Mouse (Mus musculus): Measurements from ENCODE around the gene Cd300lf. TPM values are rescaled to one million over a fixed set of nuclear protein-coding genes. Genes with fewer than 3 reads are reported as not detected.

Gene Cd300lf
- polyA plus RNA-seq, 1 experiment, result 0.28 TPM

- no peak overlapping the region for H3K4me3 ChIP-seq (ENCODE audit: insufficient read depth, low read depth, low read length)
- H3K4me1 ChIP-seq (ENCODE audit: control insufficient read depth, insufficient read depth, insufficient read length, low read length), result no peaks in the 10 kb centered on the region
- H3K27ac ChIP-seq (replicated peaks; ENCODE audit: low read depth, low read length), result no peak overlapping the region
Measured at GRCm38 (mm10) chr11:115103470-115104413, 30.1 kb downstream of the Cd300lf start.

- Histone ChIP-seq H3K4me1 (ENCODE audit: control insufficient read depth, insufficient read depth, insufficient read length, low read length) (no peaks in the 10 kb centered on the region), H3K4me3 (ENCODE audit: insufficient read depth, low read depth, low read length) (no peak overlapping the region), H3K27ac (replicated peaks; ENCODE audit: low read depth, low read length) (no peak overlapping the region)
Measured at GRCm38 (mm10) chr11:115102116-115102515, 31.7 kb downstream of the Cd300lf start.

- Histone ChIP-seq H3K4me1 (ENCODE audit: control insufficient read depth, insufficient read depth, insufficient read length, low read length) (no peaks in the 10 kb centered on the region), H3K4me3 (ENCODE audit: insufficient read depth, low read depth, low read length) (no peak overlapping the region), H3K27ac (replicated peaks; ENCODE audit: low read depth, low read length) (no peak overlapping the region)
Measured at GRCm38 (mm10) chr11:115101615-115102051, 32.2 kb downstream of the Cd300lf start.

- Histone ChIP-seq H3K4me1 (ENCODE audit: control insufficient read depth, insufficient read depth, insufficient read length, low read length) (no peaks in the 10 kb centered on the region), H3K4me3 (ENCODE audit: insufficient read depth, low read depth, low read length) (no peak overlapping the region), H3K27ac (replicated peaks; ENCODE audit: low read depth, low read length) (no peak overlapping the region)
Measured at GRCm38 (mm10) chr11:115100741-115101140, 33.1 kb downstream of the Cd300lf start.

GRCm38 (mm10) chr11:115100032-115100621, 33.7 kb downstream of the Cd300lf start:
- H3K27ac ChIP-seq (replicated peaks; ENCODE audit: low read depth, low read length), result no peak overlapping the region
- no peaks in the 10 kb centered on the region for H3K4me1 ChIP-seq (ENCODE audit: control insufficient read depth, insufficient read depth, insufficient read length, low read length)
- H3K4me3 ChIP-seq (ENCODE audit: insufficient read depth, low read depth, low read length), result no peak overlapping the region

- Histone ChIP-seq H3K4me3 (ENCODE audit: insufficient read depth, low read depth, low read length) (no peak overlapping the region), H3K4me1 (ENCODE audit: control insufficient read depth, insufficient read depth, insufficient read length, low read length) (no peaks in the 10 kb centered on the region), H3K27ac (replicated peaks; ENCODE audit: low read depth, low read length) (no peak overlapping the region)
Measured at GRCm38 (mm10) chr11:115099241-115099840, 34.5 kb downstream of the Cd300lf start.

- Histone ChIP-seq H3K27ac (replicated peaks; ENCODE audit: low read depth, low read length) (no peak overlapping the region), H3K4me3 (ENCODE audit: insufficient read depth, low read depth, low read length) (no peak overlapping the region), H3K4me1 (ENCODE audit: control insufficient read depth, insufficient read depth, insufficient read length, low read length) (no peaks in the 10 kb centered on the region)
Measured at GRCm38 (mm10) chr11:115098203-115098932, 35.4 kb downstream of the Cd300lf start.

- Histone ChIP-seq H3K4me1 (ENCODE audit: control insufficient read depth, insufficient read depth, insufficient read length, low read length) (no peaks in the 10 kb centered on the region), H3K27ac (replicated peaks; ENCODE audit: low read depth, low read length) (no peak overlapping the region), H3K4me3 (ENCODE audit: insufficient read depth, low read depth, low read length) (no peak overlapping the region)
Measured at GRCm38 (mm10) chr11:115092140-115092539, 41.7 kb downstream of the Cd300lf start.

GRCm38 (mm10) chr11:115091362-115091901, 42.4 kb downstream of the Cd300lf start, which contains the start of gene Rab37:
TSS of gene Rab37 (plus strand) at chr11:115091431.
- Histone ChIP-seq H3K4me3 (ENCODE audit: insufficient read depth, low read depth, low read length) (no peak within 1 kb of the TSS), H3K27ac (replicated peaks; ENCODE audit: low read depth, low read length) (no peak within 1 kb of the TSS)

GRCm38 (mm10) chr11:115089853-115090252, 43.9 kb downstream of the Cd300lf start:
- Histone ChIP-seq H3K4me3 (ENCODE audit: insufficient read depth, low read depth, low read length) (no peak overlapping the region), H3K27ac (replicated peaks; ENCODE audit: low read depth, low read length) (no peak overlapping the region), H3K4me1 (ENCODE audit: control insufficient read depth, insufficient read depth, insufficient read length, low read length) (no peaks in the 10 kb centered on the region)

More at GRCm38 (mm10) chr11:115091362-115091901, 42.4 kb downstream of the Cd300lf start, which contains the start of gene Rab37:
- no peaks in the 10 kb centered on the region for H3K4me1 ChIP-seq (ENCODE audit: control insufficient read depth, insufficient read depth, insufficient read length, low read length)

- Histone ChIP-seq H3K27ac (replicated peaks; ENCODE audit: low read depth, low read length) (no peak overlapping the region), H3K4me1 (ENCODE audit: control insufficient read depth, insufficient read depth, insufficient read length, low read length) (no peaks in the 10 kb centered on the region), H3K4me3 (ENCODE audit: insufficient read depth, low read depth, low read length) (no peak overlapping the region)
Measured at GRCm38 (mm10) chr11:115086213-115086612, 47.6 kb downstream of the Cd300lf start.

GRCm38 (mm10) chr11:115085064-115085463, 48.7 kb downstream of the Cd300lf start:
- Histone ChIP-seq H3K4me1 (ENCODE audit: control insufficient read depth, insufficient read depth, insufficient read length, low read length) (no peaks in the 10 kb centered on the region), H3K27ac (replicated peaks; ENCODE audit: low read depth, low read length) (no peak overlapping the region), H3K4me3 (ENCODE audit: insufficient read depth, low read depth, low read length) (no peak overlapping the region)

- no peaks in the 10 kb centered on the region for H3K4me1 ChIP-seq (ENCODE audit: control insufficient read depth, insufficient read depth, insufficient read length, low read length)
- no peak overlapping the region for H3K4me3 ChIP-seq (ENCODE audit: insufficient read depth, low read depth, low read length)
- no peak overlapping the region for H3K27ac ChIP-seq (replicated peaks; ENCODE audit: low read depth, low read length)
Measured at GRCm38 (mm10) chr11:115084595-115084994, 49.2 kb downstream of the Cd300lf start.

- Histone ChIP-seq H3K4me1 (ENCODE audit: control insufficient read depth, insufficient read depth, insufficient read length, low read length) (no peaks in the 10 kb centered on the region), H3K4me3 (ENCODE audit: insufficient read depth, low read depth, low read length) (no peak overlapping the region), H3K27ac (replicated peaks; ENCODE audit: low read depth, low read length) (no peak overlapping the region)
Measured at GRCm38 (mm10) chr11:115083376-115084139, 50.2 kb downstream of the Cd300lf start.
